Mouse (Mus musculus) kidney, embryonic 16.5 days (tissue): Measurements from ENCODE around the gene Rpl18a. TPM values are rescaled to one million over a fixed set of nuclear protein-coding genes. Genes with fewer than 3 reads are reported as not detected.

Source experiments
- ATAC-seq: fragments of 200-750 bp; cut with Nextera tagmentation; 2 replicates; pipeline ENCODE4 v1.8.0; 2017; ENCODE audit warnings: moderate TSS enrichment; ENCODE audit not compliant: low FRiP score, low TSS enrichment
- H3K27ac ChIP-seq: fragments of 300-500 bp; sonication (generic); 2 replicates; pipeline ENCODE4 v1.5.1; 2014; ENCODE audit warnings: low read length
- H3K27me3 ChIP-seq: fragments of 300-500 bp; sonication (generic); 2 replicates; pipeline ENCODE4 v1.6.1; 2014; ENCODE audit warnings: low read length, control low read depth, mixed read lengths; ENCODE audit not compliant: insufficient read depth
- H3K36me3 ChIP-seq: fragments of 300-500 bp; sonication (generic); 2 replicates; pipeline ENCODE4 v1.6.1; 2014; ENCODE audit warnings: low read length, control low read depth, mixed read lengths; ENCODE audit not compliant: insufficient read depth
- H3K4me1 ChIP-seq: fragments of 300-500 bp; sonication (generic); 2 replicates; pipeline ENCODE4 v1.6.1; 2014; ENCODE audit warnings: low read length, control low read depth, mixed read lengths; ENCODE audit not compliant: insufficient read depth
- H3K4me2 ChIP-seq: fragments of 300-500 bp; sonication (generic); replicated peaks from 2 replicates; pipeline ENCODE4 v1.6.1; 2014; ENCODE audit warnings: low read depth, low read length
- H3K4me3 ChIP-seq: fragments of 300-500 bp; sonication (generic); 2 replicates; pipeline ENCODE4 v1.5.1; 2014; ENCODE audit warnings: mild to moderate bottlenecking, low read length
- H3K9ac ChIP-seq: fragments of 300-500 bp; sonication (generic); replicated peaks from 2 replicates; pipeline ENCODE4 v1.6.1; 2014; ENCODE audit warnings: low read length
- H3K9me3 ChIP-seq: fragments of 300-500 bp; sonication (generic); 2 replicates; pipeline ENCODE4 v1.6.1; 2016; ENCODE audit warnings: low read length, control low read depth
- WGBS: fragments of 180-500 bp; shearing (Covaris S2); extraction: QIAGEN DNeasy Blood & Tissue Kit; methylation state at CpG from one replicate; pipeline ENCODE4 v1.1.7; 2014; 5-methylcytosine and 5-hydroxymethylcytosine counted together
- polyA plus RNA-seq: library from polyadenylated mRNA; unstranded; fragments of >200 nt; fragmentation: Nextera tagmentation; extraction: Ambion mirVana; gene quantifications from 2 replicates; pipeline ENCODE4 v1.2.1, GENCODE M21; 2015

The Rpl18a gene
- polyA plus RNA-seq, 1 experiment from 2014 or later, result 4,081 TPM

DNA sequence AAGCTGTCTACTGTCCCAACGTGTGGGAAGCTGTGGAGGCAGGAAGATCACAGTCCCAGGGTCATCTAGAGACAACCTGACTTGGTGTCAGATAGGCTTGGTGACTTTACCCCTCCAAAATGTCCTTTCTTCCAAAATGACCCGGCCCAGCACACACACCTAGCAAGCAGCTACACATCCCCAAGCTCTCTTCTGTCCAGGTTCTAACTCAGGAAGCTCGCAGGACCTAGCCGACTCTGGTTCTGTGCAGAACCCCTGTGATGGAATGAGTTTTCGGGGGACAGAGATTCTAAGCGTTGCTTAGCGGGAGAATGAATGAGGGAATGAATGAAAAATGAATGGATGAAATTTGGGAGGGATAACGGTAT lies 8.2 kb upstream of the Rpl18a start:
- Histone ChIP-seq H3K27ac (peak overlapping the region; percentile 94), H3K4me1 (peaks cover 15% of the 10 kb centered on the region), H3K27me3 (0 out of 2 replicates have a peak, but pooled peaks cover 3% of the 10 kb centered on the region), H3K4me2 (peak overlapping the region; percentile 79), H3K9me3 (no peaks in the 10 kb centered on the region), H3K36me3 (0 out of 2 replicates have a peak, but pooled peaks cover 4% of the 10 kb centered on the region), H3K4me3 (peak overlapping the region; percentile 76), H3K9ac (peak overlapping the region; percentile 91)
- ATAC-seq, result peak; percentile 44
- WGBS, result 14% methylated on average over 8 of the region's 8 CpGs

GRCm38 (mm10) chr8:70904532-70904931 lies 7.3 kb upstream of the Rpl18a start:
- no peak overlapping the region for H3K4me2 ChIP-seq
- H3K27me3 ChIP-seq, result 0 out of 2 replicates have a peak, but pooled peaks cover 3% of the 10 kb centered on the region
- WGBS, result 56% methylated on average over 4 of the region's 4 CpGs
- 0 out of 2 replicates have a peak, but pooled peaks cover 3% of the 10 kb centered on the region for H3K36me3 ChIP-seq
- 0 out of 2 replicates have a peak, but pooled peaks have one; percentile 10 for ATAC-seq
- H3K27ac ChIP-seq, result peak overlapping the region; percentile 94; the same call in 1 of the 2 replicates
- H3K4me3 ChIP-seq, result no peak overlapping the region
- no peak overlapping the region for H3K9ac ChIP-seq
- no peaks in the 10 kb centered on the region for H3K9me3 ChIP-seq
- H3K4me1 ChIP-seq, result peaks cover 15% of the 10 kb centered on the region

GRCm38 (mm10) chr8:70903582-70903981 lies 6.4 kb upstream of the Rpl18a start:
- Histone ChIP-seq H3K4me1 (peaks cover 15% of the 10 kb centered on the region), H3K36me3 (no peaks in the 10 kb centered on the region), H3K4me2 (no peak overlapping the region), H3K9ac (no peak overlapping the region), H3K27ac (no peak overlapping the region), H3K9me3 (no peaks in the 10 kb centered on the region), H3K4me3 (no peak overlapping the region), H3K27me3 (0 out of 2 replicates have a peak, but pooled peaks cover 3% of the 10 kb centered on the region)
- ATAC-seq, result no peak

GRCm38 (mm10) chr8:70903112-70903511 lies 5.9 kb upstream of the Rpl18a start:
- no peaks in the 10 kb centered on the region for H3K9me3 ChIP-seq
- no peak for ATAC-seq

GRCm38 (mm10) chr8:70902211-70902610 lies 5.0 kb upstream of the Rpl18a start:
- no peak for ATAC-seq
- H3K27me3 ChIP-seq, result 0 out of 2 replicates have a peak, but pooled peaks cover 3% of the 10 kb centered on the region
- H3K27ac ChIP-seq, result no peak overlapping the region
- whole genome bisulfite sequencing, result 47% methylated on average over 5 of the region's 5 CpGs
- H3K4me1 ChIP-seq, result peaks cover 18% of the 10 kb centered on the region
- H3K36me3 ChIP-seq, result no peaks in the 10 kb centered on the region
- no peaks in the 10 kb centered on the region for H3K9me3 ChIP-seq
- 0 out of 2 replicates have a peak overlapping the region, but pooled peaks have one; percentile 9 for H3K9ac ChIP-seq
- H3K4me2 ChIP-seq, result no peak overlapping the region
- H3K4me3 ChIP-seq, result no peak overlapping the region

More at GRCm38 (mm10) chr8:70903112-70903511, 5.9 kb upstream of the Rpl18a start:
- 0 out of 2 replicates have a peak, but pooled peaks cover 3% of the 10 kb centered on the region for H3K27me3 ChIP-seq
- no peak overlapping the region for H3K9ac ChIP-seq
- no peak overlapping the region for H3K4me3 ChIP-seq
- no peak overlapping the region for H3K4me2 ChIP-seq
- WGBS, result 27% methylated on average over 4 of the region's 4 CpGs
- peaks cover 18% of the 10 kb centered on the region for H3K4me1 ChIP-seq
- H3K27ac ChIP-seq, result no peak overlapping the region
- no peaks in the 10 kb centered on the region for H3K36me3 ChIP-seq

GRCm38 (mm10) chr8:70900872-70901387 lies 3.7 kb upstream of the Rpl18a start:
- no peak overlapping the region for H3K4me3 ChIP-seq
- no peak overlapping the region for H3K27ac ChIP-seq
- 81% methylated on average over 2 of the region's 2 CpGs for WGBS
- H3K9ac ChIP-seq, result no peak overlapping the region
- peaks cover 18% of the 10 kb centered on the region for H3K4me1 ChIP-seq
- no peak for ATAC-seq
- 0 out of 2 replicates have a peak, but pooled peaks cover 3% of the 10 kb centered on the region for H3K27me3 ChIP-seq
- no peaks in the 10 kb centered on the region for H3K9me3 ChIP-seq
- H3K4me2 ChIP-seq, result no peak overlapping the region
- H3K36me3 ChIP-seq, result no peaks in the 10 kb centered on the region

DNA sequence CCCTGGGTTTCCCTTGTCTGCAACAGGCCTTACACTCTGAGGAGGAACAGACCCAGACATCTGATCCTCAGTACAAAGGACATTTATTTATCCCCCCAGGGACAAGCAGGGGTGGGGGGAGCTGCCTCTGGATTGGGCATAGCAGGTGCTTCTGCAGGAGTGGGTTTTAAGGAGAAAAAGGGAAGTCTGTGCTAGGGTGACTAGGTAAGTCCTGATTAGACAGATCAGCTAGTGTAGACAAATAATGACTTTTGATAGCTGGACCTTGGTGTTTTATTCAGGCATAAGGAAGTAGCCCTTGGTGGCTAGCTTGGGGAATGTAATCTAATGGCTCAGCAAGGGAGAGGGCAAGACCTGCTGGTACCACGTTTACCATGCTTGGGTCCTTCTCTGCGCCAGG lies 2.0 kb upstream of the Rpl18a start:
- ATAC-seq, result no peak
- Histone ChIP-seq H3K9ac (no peak overlapping the region), H3K4me2 (no peak overlapping the region), H3K36me3 (peaks cover 17% of the 10 kb centered on the region), H3K4me3 (no peak overlapping the region), H3K4me1 (peaks cover 15% of the 10 kb centered on the region), H3K9me3 (no peaks in the 10 kb centered on the region), H3K27ac (no peak overlapping the region), H3K27me3 (no peaks in the 10 kb centered on the region)
- WGBS, result 88% methylated on average over 2 of the region's 2 CpGs

GRCm38 (mm10) chr8:70898661-70899198 lies 1.5 kb upstream of the Rpl18a start:
- Histone ChIP-seq H3K9me3 (no peaks in the 10 kb centered on the region), H3K27ac (no peak overlapping the region), H3K4me1 (peaks cover 15% of the 10 kb centered on the region), H3K27me3 (no peaks in the 10 kb centered on the region), H3K4me2 (no peak overlapping the region), H3K4me3 (no peak overlapping the region), H3K36me3 (peaks cover 22% of the 10 kb centered on the region), H3K9ac (peak overlapping the region; percentile 90)
- WGBS, result 49% methylated on average over 2 of the region's 2 CpGs
- no peak for ATAC-seq

DNA sequence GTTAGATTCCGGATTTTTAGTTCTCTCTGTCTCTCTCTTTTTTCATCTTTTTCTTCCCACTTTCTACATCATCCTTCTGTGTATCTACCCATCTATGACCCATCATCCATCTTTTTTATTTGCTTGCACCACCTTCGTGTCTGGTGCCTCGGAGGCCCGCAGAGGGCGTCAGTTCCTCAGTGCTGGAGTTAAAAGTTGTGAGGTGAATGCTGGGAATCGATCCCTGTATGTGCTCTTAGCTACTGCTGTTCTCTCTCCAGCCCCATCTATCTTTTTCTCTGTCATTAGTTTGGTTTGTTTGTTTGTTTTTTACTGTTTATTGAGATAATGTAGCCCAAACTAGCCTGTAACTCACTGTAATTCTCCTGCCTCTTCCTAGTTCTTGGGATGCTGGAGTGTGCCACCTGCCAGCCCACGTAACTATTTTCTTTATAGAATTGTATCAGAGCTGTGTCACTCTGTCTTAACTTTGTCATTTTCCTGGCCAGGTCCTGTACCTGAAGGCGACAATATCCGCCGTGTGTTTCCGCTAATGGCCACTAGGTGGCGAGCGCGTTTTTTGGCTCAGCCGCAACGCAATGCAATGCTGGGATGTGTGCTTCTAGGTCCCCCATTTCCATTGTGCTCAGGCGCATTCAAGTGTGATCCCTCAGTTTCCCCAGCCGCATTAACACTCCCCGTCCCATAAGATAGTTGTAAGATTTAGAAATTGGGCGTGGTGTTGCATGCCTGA lies 635 bp upstream of the Rpl18a start:
- ATAC-seq, result peak; percentile 59
- peak overlapping the region; percentile 95 for H3K4me3 ChIP-seq
- H3K4me1 ChIP-seq, result peaks cover 19% of the 10 kb centered on the region
- peak overlapping the region; percentile 89 for H3K4me2 ChIP-seq
- H3K9ac ChIP-seq, result peak overlapping the region; percentile 90
- no peaks in the 10 kb centered on the region for H3K9me3 ChIP-seq
- H3K27ac ChIP-seq, result peak overlapping the region; percentile 89
- peaks cover 22% of the 10 kb centered on the region for H3K36me3 ChIP-seq
- H3K27me3 ChIP-seq, result peaks cover 7% of the 10 kb centered on the region
- under 1% methylated on average over 20 of the region's 20 CpGs for WGBS
